Mouse (Mus musculus) left cerebral cortex, adult 18-20 months (tissue): ENCODE results near the gene Atp6v1e1. TPM values are rescaled to one million over a fixed set of nuclear protein-coding genes. Genes with fewer than 3 reads are reported as not detected.
"Not testable (repeated sequence)": the region's sequence is repeated elsewhere in the genome, so short reads cannot be mapped to it uniquely, and the experiment has no call there.

Experiments
- DNase-seq, 2 experiments: peaks; one replicate each; pipeline ENCODE4 v3.0.0; 2021 to 2022; ENCODE audit warnings: low spot score in 2 of 2, mixed read lengths in 1 of 2
- long read RNA-seq, 2 experiments: library from polyadenylated mRNA; stranded (forward); transcript quantifications; one replicate each; pipeline ENCODE4 v2.0.0; 2021
- total RNA-seq, 2 experiments: library from RNA; stranded (reverse); gene quantifications; 2 replicates each; pipeline ENCODE4 v1.2.3; 2021

Gene Atp6v1e1
- 100 to 1,000 TPM; 559 to 571 TPM for total RNA-seq
- long read RNA-seq, experiment 1, transcript Atp6v1e1-201 (9 exons, 1,312 nt): major isoform, 576 of 598 reads
- long read RNA-seq, experiment 1, partial matches to known transcripts: 16 of 598 reads
- long read RNA-seq, experiment 1, other reads (novel, unspliced or antisense): 5 of 598 reads
- long read RNA-seq, experiment 2, transcript Atp6v1e1-201 (9 exons, 1,312 nt): major isoform, 445 of 466 reads
- long read RNA-seq, experiment 2, partial matches to known transcripts: 12 of 466 reads
- long read RNA-seq, experiment 2, other reads (novel, unspliced or antisense): 8 of 466 reads

GRCm38 (mm10) chr6:120822307-120822928, at the start of gene Atp6v1e1:
Atp6v1e1 (minus strand) TSS chr6:120822793.
- DNase-seq: peak; percentile 87 to 93

GRCm38 (mm10) chr6:120871286-120871685, 48.7 kb upstream of the Atp6v1e1 start:
- no peak for DNase-seq

- peak in 1 of 2 experiments; percentile 37 for DNase-seq
Measured at GRCm38 (mm10) chr6:120868824-120869223, 46.2 kb upstream of the Atp6v1e1 start.

DNA sequence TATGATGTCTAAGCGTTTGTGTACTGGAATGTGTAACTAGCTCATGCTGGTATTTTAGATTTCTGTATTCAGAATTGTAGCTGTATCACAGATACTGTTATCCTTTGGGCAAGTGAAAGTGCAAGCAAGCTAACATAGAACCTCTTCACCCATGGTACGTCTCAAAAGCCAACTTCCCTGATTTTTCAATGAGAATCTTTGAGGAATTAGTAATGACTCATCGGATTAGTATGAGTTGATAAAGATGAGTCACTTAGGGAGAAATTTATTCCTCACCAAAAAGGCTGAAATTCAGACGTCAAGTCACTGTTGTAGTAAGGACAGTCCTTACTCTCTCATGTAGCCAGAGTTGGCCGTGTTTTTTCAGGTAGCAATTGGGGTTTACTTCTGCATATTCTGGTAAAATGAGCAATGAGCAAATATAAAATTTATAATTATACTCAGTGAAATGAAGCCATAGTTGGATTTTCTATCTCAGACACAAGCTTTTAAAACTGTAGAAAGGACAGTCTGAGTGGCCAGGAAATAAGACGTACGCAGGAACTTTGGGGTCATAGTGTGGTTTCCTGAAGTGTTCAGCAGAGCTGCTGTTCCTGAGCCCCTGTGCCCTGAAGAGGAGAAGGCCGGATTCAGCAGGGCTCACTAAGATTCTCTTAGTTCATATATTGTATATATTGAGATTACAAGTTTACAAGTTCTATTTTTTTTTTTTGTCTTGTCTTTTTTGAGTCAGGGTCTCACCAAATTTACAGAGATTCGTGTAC, 43.6 kb upstream of the Atp6v1e1 start:
- DNase-seq: no peak

- no peak for DNase-seq
Measured at GRCm38 (mm10) chr6:120860079-120860478, 37.5 kb upstream of the Atp6v1e1 start.

DNA sequence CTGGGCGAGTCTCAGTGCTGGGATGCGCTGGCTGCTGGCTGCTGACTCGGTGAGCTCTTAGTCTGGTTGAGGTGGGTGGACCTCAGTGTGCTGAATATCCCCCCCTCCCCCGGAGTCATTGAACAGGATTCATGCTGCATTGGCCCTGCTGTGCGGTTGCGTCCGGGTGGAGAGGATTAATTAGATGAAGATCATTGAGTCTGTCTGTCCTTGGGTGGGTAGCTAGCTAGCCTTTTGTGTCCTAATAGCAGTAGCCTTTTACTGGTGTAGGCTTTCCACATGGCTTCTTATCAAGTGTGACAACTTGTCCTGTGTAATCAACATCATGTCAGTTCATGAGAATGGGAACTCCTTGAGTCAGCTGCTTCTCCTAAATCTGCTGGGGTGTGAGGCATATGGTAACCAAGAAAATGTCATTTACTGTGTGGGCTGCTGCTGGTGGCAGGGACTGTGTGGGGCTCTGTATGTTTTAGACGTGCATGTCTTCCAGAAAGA, 35.7 kb upstream of the Atp6v1e1 start:
- DNase-seq: peak; percentile 17 to 61

GRCm38 (mm10) chr6:120854413-120854812, 31.8 kb upstream of the Atp6v1e1 start:
- no peak for DNase-seq

- not testable (repeated sequence) for DNase-seq
Measured at GRCm38 (mm10) chr6:120850720-120851119, 28.1 kb upstream of the Atp6v1e1 start.

DNA sequence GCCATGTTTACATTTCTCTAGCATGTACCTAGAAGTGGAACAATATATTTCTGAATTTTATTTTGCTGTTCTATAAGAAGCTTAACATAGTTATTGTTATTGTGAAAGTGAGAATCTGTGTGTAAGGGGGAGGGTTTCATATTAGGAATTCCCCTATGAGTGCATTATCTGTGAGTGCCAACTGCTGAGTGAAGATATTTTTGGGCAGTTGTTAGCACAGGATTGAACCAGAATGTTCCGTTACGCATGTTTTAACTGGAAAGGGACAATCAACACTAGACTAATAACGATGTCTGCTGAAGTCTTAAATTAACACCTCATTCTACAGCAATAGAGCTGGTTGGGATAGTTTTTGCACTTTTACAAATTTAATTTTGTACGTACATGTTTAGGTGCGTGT, 19.2 kb upstream of the Atp6v1e1 start:
- no peak for DNase-seq

DNA sequence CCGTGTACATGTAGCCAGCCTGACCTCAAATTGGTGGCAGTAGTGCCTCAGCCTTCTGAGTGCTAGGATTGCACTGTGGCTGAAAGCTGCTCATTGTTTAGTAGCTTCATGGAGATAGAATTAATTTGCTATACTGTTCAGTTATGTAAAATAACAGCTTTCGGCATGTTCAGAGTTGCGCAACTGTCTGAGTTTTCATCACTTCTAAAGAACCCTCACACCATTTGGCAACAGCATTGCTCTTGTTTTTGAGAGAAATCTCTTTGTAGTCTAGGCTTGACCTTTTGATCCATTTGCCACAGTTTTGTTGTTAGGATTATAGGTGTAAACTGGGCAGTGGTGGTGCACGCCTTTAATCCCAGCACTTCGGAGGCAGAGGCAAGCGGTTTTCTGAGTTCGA, 17.7 kb upstream of the Atp6v1e1 start:
- DNase-seq: no peak

DNA sequence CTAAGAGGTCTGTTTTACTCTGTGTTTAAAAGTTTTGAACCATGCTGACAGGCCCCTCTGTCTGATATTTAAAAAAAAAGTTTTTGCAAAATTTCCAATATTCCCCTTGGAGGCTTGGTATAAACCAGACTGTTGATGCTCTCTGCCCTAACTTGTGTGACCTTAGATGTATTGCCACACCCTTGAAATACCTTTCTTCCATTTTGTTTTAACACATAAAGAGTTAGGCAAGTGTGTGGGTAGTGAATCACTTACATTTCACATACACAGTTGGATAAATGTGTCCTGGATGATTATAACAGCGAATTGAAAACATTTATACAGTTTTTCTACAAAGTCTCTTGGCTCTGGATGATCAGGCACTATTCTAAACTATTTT, 14.5 kb upstream of the Atp6v1e1 start:
- DNase-seq: no peak

GRCm38 (mm10) chr6:120836389-120837151, 14.0 kb upstream of the Atp6v1e1 start:
- peak in 1 of 2 experiments; percentile 34 for DNase-seq

DNA sequence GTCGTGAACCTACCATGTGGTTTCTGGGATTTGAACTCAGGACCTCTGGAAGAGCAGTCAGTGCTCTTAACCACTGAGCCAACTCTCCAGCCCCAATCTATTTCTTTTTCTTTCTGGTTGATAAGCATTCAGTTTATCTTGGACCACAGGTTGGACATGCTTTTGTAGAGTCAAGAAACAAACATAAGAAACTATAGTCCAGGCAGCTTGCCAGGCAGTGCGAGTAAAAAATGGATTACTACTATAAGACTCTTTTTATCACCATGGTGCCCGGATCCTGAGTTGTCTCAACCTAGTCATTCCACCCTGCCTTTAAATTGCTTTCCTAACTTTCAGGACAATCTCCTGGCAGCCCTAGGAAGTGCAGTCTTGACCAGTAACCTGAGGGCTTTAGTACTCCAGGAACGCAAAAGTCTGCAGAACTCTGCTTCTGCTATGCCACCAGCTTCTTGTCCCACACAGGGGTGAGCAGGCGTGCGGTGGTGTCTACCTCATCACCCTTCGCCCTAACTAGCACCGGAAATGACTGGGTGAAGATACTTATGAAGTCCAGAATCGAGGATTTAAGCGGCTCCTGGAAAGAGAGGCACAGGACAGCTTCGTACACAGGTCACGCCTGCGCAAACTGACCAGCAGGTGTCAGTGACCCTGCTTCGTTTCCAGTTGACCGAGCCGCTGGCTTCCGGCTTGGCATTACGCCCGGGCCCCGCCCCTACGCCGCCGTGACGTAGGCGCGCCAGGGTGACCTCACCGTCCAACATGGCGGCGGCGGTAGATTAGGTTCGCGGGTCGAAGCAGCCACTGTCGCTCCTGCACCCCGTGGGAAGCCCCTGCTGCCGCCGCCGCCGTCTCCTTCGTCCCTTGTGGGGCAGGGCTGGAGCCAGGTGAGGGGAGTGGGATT, 13.1 kb upstream of the Atp6v1e1 start, which contains the start of gene Bcl2l13:
Bcl2l13 (plus strand) TSS at position 739 of the 901 bp plus-strand sequence.
- peak; percentile 93 for DNase-seq

- DNase-seq: no peak
Measured at GRCm38 (mm10) chr6:120834766-120835321, 12.3 kb upstream of the Atp6v1e1 start.

DNA sequence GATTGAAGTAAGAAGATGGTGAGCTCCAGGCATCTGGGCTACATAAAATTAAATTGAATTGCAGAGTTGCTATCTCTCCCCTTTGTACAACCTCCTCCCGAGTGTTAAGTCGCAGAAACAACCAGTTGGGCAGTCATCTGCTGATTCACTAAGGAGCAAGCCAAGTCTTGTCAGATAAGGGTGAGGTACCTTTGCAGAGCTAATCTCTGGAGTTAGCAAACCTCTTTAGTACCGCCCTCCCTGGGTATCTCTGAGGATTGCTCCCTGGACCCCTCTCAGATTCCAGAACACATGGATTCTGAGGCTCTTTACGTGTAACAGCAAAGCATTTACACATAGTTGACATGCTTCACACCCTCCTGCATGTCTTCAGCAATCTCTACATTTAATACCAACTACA, 9.5 kb upstream of the Atp6v1e1 start:
- no peak for DNase-seq

DNA sequence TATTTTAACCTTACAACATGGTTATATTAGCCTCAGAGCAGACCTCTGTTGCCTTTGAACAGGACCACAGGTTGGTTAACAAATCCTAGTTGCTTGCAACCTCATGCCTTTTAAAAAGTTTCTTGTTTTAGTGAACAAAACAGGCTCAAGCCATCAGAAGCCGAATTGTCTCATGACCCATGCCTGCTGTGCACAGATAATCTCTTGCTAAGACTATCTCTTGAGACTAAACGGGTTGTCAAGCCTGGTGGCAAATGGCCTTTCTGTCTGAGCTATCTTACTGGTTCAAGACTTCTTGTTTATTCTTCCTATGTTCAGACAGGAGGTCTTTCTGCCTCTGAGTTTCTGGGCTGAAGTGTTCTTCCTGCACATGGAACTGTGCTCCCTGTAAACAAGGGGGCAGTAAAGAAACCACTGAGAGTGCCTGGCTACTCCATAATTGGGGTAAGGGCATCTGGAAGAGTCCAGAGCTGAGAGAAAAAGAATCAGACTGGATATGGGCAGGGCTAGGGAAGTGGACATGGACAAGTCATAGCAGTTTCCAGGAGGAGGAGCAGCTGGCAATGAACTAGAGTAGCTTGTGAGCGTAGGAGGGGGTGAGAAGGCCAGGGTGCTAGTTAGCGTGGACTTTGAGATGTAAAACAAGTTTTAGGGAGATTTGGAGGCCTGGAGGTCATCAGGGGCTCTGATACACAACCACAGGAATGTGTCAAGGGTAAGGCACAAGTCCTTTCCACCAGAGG, 8.4 kb upstream of the Atp6v1e1 start:
- no peak for DNase-seq

- DNase-seq: no peak
Measured at GRCm38 (mm10) chr6:120830056-120830455, 7.5 kb upstream of the Atp6v1e1 start.

- no peak for DNase-seq
Measured at GRCm38 (mm10) chr6:120822937-120823614, 483 bp upstream of the Atp6v1e1 start.
